Comparison of ENCODE assay signal across 9 mouse cellular contexts in the genomic region with DNA sequence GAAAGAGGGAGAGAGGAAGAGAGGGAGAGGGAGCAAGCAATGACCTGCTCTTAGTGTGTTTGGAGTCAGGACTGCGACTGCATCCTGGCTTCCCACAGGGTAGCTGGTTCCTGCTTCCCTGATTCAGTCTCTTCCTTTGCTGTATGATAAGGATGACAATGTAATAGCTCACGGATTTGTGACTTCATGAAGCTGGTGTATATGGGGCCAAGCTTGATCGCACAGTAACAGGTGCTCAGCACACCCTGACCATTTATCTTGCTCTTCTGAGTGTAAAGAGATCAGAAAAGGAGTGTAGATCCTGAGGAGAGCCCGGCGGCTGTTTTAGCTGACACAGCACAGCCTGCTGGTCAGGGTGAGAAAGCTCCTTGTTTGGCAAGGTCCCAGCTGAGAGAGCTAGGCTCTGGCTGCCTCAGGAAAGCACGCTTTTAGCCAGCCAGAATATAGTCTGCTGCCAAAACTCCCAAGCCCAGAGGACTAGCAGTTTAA.
DNase-seq lines count a peak whose midpoint lies in the region.
"Had no signal": no experiment of that assay in that cellular context is flagged by ENCODE, and none has a peak within 500 bp of the region (broad histone marks: within the 10 kb centered on the region; RNA-seq: fewer than 3 reads in every experiment).

No protein-coding gene starts in this region.

- H3K9me3 ChIP-seq in hindbrain, embryonic 10.5 days = no peaks in the 10 kb centered on the region
- H3K9me3 ChIP-seq: liver, embryonic 13.5 days had no signal

- no peaks in the 10 kb centered on the region for H3K4me1 ChIP-seq in hindbrain, embryonic 10.5 days (replicated peaks)
- H3K4me1 ChIP-seq: liver, embryonic 13.5 days had no signal

- H3K36me3 ChIP-seq in hindbrain, embryonic 10.5 days = no peaks in the 10 kb centered on the region
- H3K36me3 ChIP-seq: liver, embryonic 13.5 days had no signal

- DNase-seq in Muller cell, postnatal 12 days (ENCODE audit: inconsistent ontology term) = peak; percentile 85
- DNase-seq in cerebellum, adult 9-11 months = peak; percentile 94
- DNase-seq in frontal cortex, postnatal 10 days (ENCODE audit: low spot score in 2 of 2) = peak; percentile 72 to 82
- DNase-seq in hindbrain, embryonic 10.5 days (ENCODE audit: low spot score) = peak; percentile 47
- DNase-seq in layer of hippocampus, adult 9-10 months (ENCODE audit: low spot score) = peak; percentile 71
- peak; percentile 85 for DNase-seq in lung, postnatal 25 days (ENCODE audit: low spot score)
- peak; percentile 66 for DNase-seq in retina, embryonic 14.5 days (ENCODE audit: low spot score)
- DNase-seq in urinary bladder, adult 18-20 months (ENCODE audit: low spot score in 2 of 2) = peak; percentile 24 to 75
- DNase-seq: liver, embryonic 13.5 days had no signal

- H3K4me3 ChIP-seq in hindbrain, embryonic 10.5 days = no peak overlapping the region
- H3K4me3 ChIP-seq: liver, embryonic 13.5 days had no signal

- no peaks in the 10 kb centered on the region for H3K27me3 ChIP-seq in hindbrain, embryonic 10.5 days (ENCODE audit: insufficient read depth, poor library complexity, severe bottlenecking)
- H3K27me3 ChIP-seq: liver, embryonic 13.5 days had no signal

- H3K27ac ChIP-seq in hindbrain, embryonic 10.5 days = no peak overlapping the region
- H3K27ac ChIP-seq: liver, embryonic 13.5 days had no signal

- WGBS in hindbrain, embryonic 10.5 days = 32% methylated on average over 6 of the region's 6 CpGs
